Mouse (Mus musculus) urinary bladder, postnatal 36 days (tissue): ENCODE data around the gene Ccr4.

Source experiments
- DNase-seq, 2 experiments: peaks; one replicate each; pipeline ENCODE4 v3.0.0; 2022; ENCODE audit warnings: low spot score in 2 of 2, mixed read lengths in 1 of 2

The Ccr4 gene

DNA sequence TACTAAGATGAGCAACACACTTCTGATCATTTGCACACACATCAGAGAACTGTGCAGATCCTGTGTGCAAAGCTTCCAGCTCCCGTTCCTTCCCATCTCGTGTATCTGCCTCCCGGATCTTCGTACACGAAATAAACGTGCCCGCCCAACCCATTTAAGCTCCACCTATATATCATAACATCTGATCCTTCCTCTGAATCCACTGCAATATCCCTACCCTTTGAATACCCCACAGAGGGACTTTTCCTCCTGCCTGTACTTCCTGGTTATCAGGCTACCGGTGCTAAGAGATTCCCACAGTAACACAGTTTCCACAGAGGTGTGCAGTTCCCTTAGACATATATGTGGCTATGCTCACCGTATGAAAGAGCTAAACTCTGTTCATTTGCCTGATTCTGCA, at the start of gene Ccr4:
Gene Ccr4, minus strand, starts transcription at position 101 of the 400 bp plus-strand sequence.
- DNase-seq = no peak

GRCm38 (mm10) chr9:114553828-114554227, 49.1 kb upstream of the Ccr4 start:
- no peak for DNase-seq

- DNase-seq = no peak
Observed at GRCm38 (mm10) chr9:114550033-114550432, 45.3 kb upstream of the Ccr4 start.

GRCm38 (mm10) chr9:114549117-114549516, 44.4 kb upstream of the Ccr4 start:
- no peak for DNase-seq

- DNase-seq = no peak
Observed at GRCm38 (mm10) chr9:114548496-114548895, 43.8 kb upstream of the Ccr4 start.

- DNase-seq = no peak
Observed at GRCm38 (mm10) chr9:114547643-114548077, 42.9 kb upstream of the Ccr4 start.

DNA sequence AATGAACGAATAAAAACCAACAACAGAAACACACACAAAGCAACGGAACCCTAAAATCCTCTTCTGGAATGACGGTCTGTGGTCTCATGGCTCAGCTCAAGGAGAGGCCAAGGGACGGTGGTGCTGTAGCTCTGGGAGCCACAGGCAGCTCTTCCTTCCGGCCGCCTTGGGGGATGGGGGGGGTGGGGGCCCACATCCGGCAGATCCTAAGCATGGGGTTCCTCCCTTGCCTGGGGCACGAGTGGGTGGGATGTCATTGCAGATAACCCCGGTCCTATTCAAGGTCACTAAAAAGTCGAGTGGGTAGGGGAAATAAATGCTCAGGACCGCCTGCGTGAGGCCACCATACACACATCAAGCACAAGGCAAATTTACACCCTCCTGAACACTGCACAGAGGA, 42.0 kb upstream of the Ccr4 start:
- no peak for DNase-seq

DNA sequence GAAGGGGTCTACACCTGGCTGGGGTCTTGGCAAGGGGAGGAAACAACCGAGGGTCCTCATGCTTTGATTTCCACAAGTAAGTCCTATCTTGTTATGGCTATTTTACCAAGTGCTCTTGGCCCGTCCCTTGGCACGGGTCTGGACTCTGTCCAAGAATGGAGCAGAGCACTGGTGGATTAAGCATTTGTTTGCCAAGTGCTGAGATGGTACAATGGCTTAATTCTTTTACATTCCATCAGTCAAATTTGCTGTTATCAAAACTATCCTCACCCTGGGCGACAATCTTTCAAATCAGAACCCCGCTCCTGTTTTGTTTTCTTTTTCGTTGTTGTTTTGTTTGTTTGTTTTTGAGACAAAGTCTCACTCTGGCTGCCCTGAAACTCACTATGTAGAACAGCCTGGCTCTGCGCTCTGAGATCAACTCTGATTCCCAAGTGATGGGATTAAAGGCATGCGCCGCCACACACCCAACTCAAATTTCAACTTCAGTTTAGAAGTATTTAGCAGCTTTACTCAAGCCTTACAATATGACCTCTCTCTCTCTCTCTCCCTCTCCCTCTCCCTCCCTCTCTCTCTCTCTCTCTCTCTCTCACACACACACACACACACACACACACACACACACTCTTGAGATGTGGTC, 40.2 kb upstream of the Ccr4 start:
- no peak for DNase-seq

DNA sequence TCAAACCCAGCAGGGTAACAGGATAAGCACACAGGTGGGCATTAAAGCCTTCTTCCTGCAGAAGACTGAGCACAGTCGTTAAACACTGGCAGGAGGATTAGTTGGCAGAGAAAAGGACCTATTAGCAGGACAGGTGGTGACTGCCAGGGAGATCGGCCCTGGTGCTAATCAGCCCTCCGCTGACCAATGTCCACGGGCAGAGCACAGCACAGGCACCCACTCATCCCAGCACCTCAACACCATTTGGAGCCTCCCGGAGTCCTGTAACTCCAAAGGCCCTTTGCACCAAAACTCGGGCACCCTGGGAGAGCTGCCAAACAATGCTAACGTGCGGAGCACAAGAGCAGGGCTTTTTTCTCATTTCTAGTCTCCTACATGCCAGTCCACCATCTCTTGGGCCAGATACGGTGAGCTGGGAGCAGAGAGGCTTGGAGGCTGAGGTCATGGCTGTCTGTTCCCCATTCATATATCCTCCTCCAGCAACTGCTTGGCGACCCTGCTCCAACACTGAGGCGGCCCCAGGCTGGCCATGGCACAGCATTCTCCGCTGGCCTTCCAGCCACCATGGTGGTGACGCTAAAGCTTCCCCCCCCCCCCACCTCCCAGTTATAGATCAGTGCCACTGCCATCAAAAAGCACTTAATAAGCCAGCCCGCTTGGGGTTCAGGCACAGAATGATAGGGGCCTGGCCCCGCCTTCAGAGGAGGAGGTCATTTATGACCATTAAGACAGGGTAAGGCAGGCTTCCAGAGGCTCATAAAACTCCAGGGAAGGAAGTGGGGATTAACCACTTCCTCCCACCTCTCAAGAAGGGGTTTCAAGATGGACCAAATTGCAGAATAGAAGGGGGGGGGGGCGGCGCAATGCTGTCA, 39.4 kb upstream of the Ccr4 start:
- DNase-seq = no peak

GRCm38 (mm10) chr9:114541279-114541741, 36.6 kb upstream of the Ccr4 start:
- no peak for DNase-seq

DNA sequence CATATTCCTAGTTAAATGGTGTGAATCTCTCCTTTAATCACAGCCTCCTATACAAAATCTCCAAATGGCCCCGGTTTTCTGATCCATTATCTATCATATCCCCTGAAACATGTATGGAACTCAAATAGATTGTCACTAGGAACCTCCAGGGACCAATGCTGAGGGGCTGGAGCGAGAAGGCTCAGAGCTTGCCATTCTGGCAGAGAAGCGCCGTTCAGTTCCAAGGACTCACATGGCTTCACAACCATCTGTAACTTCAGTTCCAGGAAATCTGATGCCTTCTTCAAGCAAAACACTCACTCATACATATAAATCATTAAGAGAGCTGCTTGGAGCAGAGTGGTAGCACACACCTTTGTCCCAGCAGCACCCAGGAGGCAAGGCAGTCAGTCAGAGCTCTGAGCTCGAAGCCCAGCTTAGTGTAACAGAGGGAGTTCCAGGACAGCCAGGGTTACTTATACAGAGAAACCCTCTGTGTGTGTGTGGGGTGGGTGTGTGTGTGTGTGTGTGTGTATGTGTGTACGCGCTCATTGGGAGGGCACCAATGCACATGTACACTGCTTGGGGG, 34.4 kb upstream of the Ccr4 start:
- DNase-seq = no peak

DNA sequence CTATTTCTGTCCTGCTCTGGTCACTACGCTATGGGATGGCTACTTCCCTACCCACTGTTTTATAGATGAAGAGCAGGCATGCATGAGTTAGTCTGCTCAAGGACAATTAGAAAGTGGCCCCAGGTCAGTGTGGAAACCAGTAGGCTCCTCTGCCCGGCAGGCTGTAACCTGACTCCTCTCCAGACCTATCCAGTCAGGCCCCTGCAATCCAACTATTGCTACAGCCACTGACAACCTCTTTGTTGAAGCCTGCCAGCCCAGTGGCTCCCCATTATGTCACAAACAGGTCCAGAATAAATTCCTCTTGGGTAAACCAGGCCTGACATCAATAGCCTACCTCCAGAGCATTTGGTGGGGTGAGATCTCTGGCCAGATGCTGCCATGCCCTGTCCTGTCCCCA, 31.9 kb upstream of the Ccr4 start:
- no peak for DNase-seq

- DNase-seq = no peak
Observed at GRCm38 (mm10) chr9:114534747-114535517, 30.2 kb upstream of the Ccr4 start.

DNA sequence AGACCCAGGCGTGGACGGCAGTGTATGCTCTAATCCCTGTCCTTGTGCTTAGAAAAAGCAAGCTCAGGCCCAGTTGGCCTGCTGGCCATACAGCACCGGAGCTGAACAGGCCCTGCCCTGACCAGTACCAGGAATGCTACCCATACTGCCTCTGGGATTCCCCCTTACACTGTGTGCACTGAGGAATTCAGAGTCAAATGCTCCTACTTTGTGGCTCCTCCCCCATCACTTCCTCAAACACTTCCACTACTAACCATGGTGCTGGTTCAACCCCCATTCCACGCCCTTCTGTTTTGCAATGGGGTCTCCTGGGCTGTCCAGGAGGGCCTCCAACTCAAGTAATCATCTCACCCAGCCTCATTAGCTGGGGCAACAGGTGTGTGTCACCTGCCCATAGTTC, 29.1 kb upstream of the Ccr4 start:
- no peak for DNase-seq

GRCm38 (mm10) chr9:114531276-114531675, 26.6 kb upstream of the Ccr4 start:
- no peak for DNase-seq

- DNase-seq = no peak
Observed at GRCm38 (mm10) chr9:114528680-114529048, 23.9 kb upstream of the Ccr4 start.

DNA sequence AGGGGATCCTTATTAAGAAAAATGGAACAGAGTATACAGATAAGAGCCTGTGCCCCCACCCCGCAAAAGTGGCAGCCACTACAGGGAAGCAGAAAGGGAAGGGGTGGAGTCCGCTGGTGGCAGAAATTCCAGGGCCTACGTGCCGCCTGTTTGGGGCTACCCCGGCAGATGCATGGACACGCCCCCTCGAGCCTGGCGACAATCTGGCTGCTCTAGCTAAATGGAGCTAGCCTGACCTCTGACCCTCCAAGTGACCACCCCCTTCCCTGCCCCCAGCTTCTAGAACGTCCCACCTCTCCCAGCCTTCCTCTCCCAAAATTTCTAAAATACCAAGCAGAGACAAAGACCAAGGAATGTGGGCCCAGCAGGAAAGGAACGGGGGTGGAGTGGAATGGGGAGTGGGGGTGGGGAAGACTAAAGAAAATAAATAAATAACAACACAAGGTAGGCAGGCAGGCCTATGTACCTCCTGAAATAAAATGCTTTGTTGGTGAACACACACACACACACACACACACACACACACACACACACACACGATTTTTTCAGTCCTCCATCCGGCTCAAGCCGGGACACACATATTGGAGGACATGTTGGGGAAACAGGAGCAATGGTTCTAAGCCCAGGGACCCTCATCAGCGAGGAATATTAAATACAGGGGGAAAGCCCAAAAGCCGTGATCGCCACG, 23.4 kb upstream of the Ccr4 start:
- no peak for DNase-seq

DNA sequence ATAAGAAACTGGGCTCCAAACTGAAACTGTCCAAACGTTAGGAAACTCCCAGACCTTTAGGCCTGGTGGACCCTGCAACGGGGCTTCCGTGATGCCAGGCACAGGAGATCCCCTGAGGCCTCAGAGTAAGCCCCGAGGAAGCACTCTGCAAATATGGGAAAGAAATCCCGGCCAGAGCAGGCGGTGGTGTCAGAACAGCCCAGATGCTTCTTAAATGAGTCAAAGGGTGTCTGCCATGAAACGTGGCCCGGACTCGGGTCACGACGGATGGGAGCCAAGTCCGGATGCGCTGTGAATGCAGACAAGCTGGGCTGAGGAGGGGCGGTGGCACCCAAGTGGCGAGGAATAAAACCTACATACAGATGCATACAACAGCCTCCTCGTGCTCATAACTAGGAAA, 22.4 kb upstream of the Ccr4 start:
- DNase-seq = peak; percentile 44 to 46

DNA sequence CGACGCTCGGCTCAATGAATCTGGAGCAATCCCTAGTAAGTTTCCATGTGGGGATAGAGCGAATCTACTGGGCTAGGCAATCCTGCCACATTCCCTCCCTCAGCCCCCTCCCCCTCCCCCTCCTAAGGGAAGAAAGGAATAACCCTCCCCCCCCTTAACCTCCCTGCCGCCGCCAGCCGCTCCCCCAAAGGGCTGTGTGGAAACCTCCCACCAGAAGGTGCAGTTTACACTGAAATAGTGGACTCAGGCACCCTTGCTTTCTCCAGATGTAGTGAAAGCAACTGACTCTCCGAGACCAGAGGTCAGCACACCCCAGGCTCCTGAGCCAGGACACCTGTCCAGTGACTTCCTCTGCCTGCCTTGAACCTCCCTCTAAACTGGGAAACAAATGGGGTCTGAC, 21.9 kb upstream of the Ccr4 start:
- DNase-seq = no peak

DNA sequence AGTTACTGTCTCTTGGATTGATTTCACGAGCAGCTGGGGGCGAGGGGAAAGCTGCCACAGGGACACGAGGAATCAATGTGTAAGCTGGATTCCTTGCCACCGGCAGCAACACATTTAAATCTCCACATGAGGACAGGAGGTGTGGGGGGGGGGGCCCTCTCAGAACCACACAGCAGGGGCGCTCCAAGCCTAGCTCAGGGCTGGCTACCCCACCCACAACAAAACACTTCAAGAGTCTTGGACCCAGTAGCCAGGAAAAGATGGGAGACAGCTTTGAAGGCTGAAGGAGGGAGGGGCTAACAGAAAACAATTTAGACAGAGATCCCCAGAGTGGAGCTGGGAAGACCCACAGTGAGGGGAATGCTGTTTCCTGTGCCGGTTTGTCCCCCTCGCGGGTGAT, 21.2 kb upstream of the Ccr4 start:
- DNase-seq = no peak

DNA sequence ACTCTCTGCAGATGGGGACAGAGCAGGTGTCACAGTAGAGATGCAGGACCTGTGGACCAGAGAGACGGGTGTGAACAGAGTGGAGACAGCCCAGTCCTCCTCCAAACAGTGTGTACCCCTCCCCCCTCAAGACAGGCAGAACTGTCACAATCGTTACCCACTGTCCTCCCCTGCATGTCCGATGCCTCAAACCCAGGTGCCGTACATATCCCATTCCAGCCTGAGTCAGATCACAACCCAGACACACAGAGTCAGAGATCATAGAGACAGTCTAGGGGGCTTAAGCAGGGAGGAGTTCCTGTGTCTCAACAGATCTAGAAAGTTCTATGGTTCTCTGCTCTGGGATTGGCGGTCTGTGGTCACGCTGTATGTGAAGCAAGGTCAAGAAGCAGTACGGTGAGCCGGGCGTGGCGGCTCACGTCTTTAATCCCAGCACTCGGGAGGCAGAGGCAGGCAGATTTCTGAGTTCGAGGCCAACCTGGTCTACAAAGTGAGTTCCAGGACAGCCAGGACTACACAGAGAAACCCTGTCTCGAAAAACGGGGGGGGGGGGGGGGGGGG, 20.4 kb upstream of the Ccr4 start:
- DNase-seq = no peak
